Mouse (Mus musculus): ENCODE measurements around the gene Rab36.

Gene Rab36

GRCm38 (mm10) chr10:75044459-75044858, 7.6 kb downstream of the Rab36 start:
- DNase-seq (ENCODE audit: extremely low read depth, low read depth, low spot score): no peak

DNA sequence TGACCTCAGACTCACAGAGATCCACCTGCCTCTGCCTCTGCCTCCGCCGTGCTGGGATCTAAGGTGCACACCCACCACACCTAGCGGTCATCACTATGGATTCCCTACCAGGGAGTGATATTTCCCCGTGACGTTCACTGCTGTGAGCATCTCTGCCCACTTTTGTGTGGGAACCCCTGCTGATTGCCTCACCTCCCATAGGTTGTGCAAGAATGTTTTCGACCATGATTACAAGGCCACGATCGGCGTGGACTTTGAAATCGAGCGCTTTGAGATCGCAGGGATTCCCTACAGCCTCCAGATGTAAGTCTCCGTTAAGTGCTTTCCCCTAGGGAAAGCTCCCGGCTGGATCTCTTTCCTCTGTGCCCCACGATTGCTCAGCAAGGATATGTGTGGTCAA, 9.0 kb downstream of the Rab36 start:
- DNase-seq (ENCODE audit: extremely low read depth, low read depth, low spot score): no peak

DNA sequence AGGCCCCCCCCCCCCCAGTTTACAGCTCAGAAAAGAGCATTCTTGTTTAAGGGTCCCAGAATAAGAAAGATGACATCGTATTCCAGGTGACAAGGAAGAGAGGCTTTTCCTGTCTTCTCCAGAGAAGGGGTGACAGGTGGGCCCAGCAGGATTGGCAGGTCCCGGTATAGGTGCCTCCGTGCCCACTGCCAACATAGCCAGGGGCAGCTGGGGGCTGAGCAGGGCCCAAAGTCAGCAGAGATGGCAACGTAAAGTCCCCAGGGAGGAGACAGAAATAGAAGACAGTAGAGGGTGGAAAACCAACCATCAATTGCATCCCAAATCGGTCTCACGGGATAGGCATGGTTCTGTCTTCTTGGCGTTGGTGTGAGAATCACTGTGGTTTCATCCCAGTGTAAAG, 11.9 kb downstream of the Rab36 start:
- DNase-seq (ENCODE audit: extremely low read depth, low read depth, low spot score): no peak

GRCm38 (mm10) chr10:75051364-75052074, 14.7 kb downstream of the Rab36 start:
- DNase-seq (ENCODE audit: extremely low read depth, low read depth, low spot score): no peak

- DNase-seq (ENCODE audit: extremely low read depth, low read depth, low spot score): no peak
These were observed 16.0 kb downstream of the Rab36 start for GRCm38 (mm10) chr10:75052902-75053301.

- DNase-seq (ENCODE audit: extremely low read depth, low read depth, low spot score): no peak
These were observed 16.8 kb downstream of the Rab36 start for GRCm38 (mm10) chr10:75053655-75054054.

DNA sequence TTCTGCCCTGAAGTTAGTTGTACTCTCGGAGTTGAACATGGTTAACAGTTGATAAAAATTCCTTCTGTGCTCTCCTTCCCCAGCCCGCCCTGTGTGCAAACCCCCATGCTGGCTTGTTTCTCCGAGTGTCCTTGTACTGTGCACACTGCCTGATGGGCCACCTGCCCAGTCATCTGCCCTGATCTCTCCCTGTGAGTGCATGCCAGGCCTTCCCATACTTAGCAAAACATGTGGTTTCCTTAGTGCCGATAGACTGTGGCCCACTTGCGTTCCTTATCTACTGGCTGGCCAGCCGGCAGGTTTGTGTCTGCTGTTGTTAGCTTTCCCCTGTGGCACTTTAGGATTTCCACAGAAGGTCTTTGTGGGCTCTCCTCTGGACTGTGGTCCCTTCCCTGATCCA, 17.3 kb downstream of the Rab36 start:
- no peak for DNase-seq (ENCODE audit: extremely low read depth, low read depth, low spot score)

DNA sequence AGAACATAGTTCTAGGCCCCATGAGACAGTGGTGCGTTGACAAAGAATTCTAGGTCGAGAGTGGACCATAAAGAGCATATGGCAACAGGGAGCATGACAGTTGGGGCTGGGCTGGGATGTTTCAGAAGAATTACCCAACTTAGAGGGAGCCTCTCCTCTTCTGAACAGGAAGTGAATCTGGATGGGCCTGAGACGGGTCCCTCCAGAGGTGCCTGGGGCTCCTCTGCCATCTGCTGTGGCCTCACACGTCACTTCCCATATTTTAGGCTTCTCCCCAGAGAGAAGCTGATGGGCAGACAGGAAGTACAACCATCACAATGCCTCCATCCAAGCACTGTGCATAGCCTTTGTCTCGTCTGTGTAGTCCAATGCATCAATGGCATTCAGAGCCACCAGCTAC, 18.8 kb downstream of the Rab36 start:
- DNase-seq (ENCODE audit: extremely low read depth, low read depth, low spot score): no peak

GRCm38 (mm10) chr10:75056255-75056654, 19.4 kb downstream of the Rab36 start:
- DNase-seq (ENCODE audit: extremely low read depth, low read depth, low spot score): no peak

DNA sequence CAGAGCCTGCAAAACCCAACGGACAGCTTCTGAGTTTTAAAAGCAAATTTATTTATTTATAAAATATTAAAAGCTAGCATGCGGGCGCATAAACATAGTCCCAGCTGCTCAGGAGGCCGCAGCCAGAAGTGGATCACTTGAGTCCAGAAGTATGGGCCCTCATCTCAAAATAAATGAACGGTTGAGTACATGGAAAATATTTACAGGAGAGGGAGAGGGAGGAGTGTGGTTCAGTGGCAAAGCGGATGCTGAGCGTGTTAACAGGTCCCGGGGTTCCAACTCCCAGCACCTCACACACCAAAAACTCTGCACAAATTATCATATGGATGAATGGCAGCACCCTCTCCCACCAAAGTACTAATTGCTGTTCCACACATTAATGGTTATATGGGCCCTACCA, 21.5 kb downstream of the Rab36 start:
- DNase-seq (ENCODE audit: extremely low read depth, low read depth, low spot score): no peak

DNA sequence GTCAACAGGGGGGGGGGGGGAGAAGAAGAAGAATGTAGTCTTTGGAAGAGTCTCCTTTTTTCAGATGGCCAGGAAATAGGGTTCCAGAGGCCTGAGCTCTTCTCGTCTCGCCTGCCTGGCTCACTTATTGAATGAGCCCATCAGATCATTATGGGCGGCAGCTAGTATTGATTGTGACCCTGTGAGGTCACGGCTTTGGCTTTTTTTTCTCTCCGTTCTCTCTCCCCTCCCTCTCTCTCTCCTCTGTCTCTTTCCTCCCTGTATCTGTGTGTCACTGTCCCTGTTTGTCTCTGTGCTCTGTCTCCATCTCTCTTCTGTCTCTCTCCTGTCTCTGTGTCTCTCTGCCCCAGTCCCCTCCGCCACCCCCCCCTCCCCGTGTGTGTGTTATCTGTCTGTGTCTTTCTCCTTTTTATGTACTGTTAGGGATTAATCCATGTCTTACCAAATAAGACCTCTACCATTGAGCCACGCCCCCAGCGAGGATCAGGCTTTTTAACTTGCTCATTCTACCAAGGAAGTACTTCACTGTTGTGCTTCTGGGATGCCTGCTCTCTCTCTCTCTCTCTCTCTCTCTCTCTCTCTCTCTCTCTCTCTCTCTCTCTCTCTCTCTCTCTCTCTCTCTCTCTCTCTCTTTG, 22.0 kb downstream of the Rab36 start:
- DNase-seq (ENCODE audit: extremely low read depth, low read depth, low spot score): no peak

- no peak for DNase-seq (ENCODE audit: extremely low read depth, low read depth, low spot score)
These were observed 22.5 kb downstream of the Rab36 start for GRCm38 (mm10) chr10:75059396-75059795.

GRCm38 (mm10) chr10:75060217-75060842, 23.5 kb downstream of the Rab36 start, which contains the start of gene Bcr:
Bcr (plus strand) TSS chr10:75060592.
- no peak for DNase-seq (ENCODE audit: extremely low read depth, low read depth, low spot score)

DNA sequence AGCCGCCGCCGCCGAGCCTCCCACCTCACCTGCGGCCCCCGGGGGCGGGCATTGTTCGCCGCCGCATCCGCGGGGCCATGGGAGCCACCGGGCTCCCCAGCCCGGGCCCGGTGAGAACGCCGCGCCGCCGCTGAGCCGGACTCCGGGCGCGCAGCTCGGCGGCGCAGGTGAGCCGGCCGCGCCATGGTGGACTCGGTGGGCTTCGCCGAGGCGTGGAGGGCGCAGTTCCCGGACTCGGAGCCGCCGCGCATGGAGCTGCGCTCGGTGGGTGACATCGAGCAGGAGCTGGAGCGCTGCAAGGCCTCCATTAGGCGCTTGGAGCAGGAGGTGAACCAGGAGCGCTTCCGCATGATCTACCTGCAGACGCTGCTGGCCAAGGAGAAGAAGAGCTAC, 24.0 kb downstream of the Rab36 start:
- DNase-seq (ENCODE audit: extremely low read depth, low read depth, low spot score): no peak

DNA sequence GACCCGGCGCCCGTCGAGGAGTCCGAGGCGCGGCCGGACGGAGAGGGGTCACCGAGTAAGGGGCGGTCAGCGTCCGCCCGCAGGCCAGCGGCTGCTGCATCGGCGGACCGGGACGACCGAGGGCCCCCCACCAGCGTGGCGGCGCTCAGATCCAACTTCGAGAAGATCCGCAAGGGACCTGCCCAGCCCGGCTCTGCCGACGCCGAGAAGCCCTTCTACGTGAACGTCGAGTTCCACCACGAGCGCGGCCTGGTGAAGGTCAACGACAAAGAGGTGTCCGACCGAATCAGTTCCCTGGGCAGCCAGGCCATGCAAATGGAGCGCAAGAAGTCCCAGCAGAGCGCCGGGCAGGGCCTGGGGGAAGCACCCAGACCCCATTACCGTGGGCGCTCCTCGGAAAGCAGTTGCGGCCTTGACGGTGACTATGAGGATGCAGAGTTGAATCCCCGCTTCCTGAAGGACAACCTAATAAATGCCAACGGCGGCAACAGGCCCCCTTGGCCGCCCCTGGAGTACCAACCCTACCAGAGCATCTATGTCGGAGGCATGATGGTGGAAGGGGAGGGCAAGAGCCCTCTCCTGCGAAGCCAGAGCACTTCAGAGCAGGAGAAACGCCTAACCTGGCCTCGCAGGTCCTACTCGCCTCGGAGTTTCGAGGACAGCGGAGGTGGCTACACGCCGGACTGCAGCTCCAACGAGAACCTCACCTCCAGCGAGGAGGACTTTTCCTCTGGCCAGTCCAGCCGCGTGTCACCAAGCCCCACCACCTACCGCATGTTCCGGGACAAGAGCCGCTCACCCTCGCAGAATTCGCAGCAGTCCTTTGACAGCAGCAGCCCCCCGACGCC, 24.7 kb downstream of the Rab36 start:
- DNase-seq (ENCODE audit: extremely low read depth, low read depth, low spot score): no peak

GRCm38 (mm10) chr10:75062189-75062561, 25.3 kb downstream of the Rab36 start:
- no peak for DNase-seq (ENCODE audit: extremely low read depth, low read depth, low spot score)

DNA sequence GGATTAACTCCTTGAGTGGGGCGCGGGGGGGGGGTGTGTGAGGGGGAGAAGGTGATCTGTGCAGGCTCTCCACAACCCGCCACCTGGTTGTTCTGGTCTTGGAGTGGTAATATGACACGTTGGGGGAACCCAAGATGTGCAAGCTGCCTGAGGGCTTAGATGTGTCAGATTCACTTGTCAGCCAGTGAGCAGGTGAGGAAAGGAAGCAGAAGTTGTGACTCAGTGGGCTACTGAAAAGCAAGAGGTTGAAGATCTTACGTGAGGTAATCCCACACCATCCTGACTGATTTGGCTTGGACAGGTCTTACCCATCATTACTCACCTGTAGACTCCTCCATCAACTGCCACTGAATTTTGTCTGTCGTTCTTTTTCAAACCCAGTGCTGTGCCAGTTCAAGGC, 25.8 kb downstream of the Rab36 start:
- no peak for DNase-seq (ENCODE audit: extremely low read depth, low read depth, low spot score)

- no peak for DNase-seq (ENCODE audit: extremely low read depth, low read depth, low spot score)
These were observed 26.6 kb downstream of the Rab36 start for GRCm38 (mm10) chr10:75063301-75063965.

- DNase-seq (ENCODE audit: extremely low read depth, low read depth, low spot score): no peak
These were observed 28.8 kb downstream of the Rab36 start for GRCm38 (mm10) chr10:75065691-75066090.

GRCm38 (mm10) chr10:75067446-75067845, 30.6 kb downstream of the Rab36 start:
- no peak for DNase-seq (ENCODE audit: extremely low read depth, low read depth, low spot score)

DNA sequence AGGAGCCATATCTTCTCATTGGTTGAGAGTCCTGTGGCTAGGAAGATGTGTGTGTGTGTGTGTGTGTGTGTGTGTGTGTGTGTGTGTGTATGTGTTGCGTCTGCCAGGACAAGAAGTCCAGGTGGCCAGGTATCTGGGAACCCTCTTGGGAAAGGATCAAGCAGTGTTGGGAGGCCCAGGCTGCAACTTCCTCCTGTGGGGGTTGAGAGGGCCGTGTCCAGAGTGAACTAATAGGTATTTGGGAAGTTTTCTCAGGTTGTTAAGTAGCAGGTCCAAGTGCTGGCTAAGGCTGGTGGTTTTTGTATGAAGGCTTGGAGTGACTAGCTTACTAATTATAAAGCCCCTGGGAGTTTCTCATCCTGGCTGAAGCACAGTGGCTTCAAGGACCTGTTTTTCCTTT, 31.2 kb downstream of the Rab36 start:
- no peak for DNase-seq (ENCODE audit: extremely low read depth, low read depth, low spot score)

All from fat pad, adult 2 months (tissue).